Mouse (Mus musculus) liver, adult 2 months (tissue): ENCODE measurements around the gene Mto1.

Experiments
- CTCF ChIP-seq: fragments of 200-500 bp; IDR thresholded peaks from 2 replicates; pipeline ENCODE4 v1.5.1; 2011; ENCODE audit warnings: low read depth, low read length, control low read depth
- POLR2A ChIP-seq: fragments of 200-500 bp; IDR thresholded peaks from 2 replicates; pipeline ENCODE4 v1.6.1; 2011; ENCODE audit warnings: low read length, control low read depth; ENCODE audit not compliant: insufficient read depth; ENCODE audit errors: extremely low read depth

- TF ChIP-seq CTCF (0 out of 2 replicates have a peak, but pooled peaks have one; percentile 9), POLR2A (no peak)
These were observed 53.3 kb downstream of the Mto1 start for GRCm38 (mm10) chr9:78501284-78501683.
